Mouse (Mus musculus) kidney, postnatal 0 days (tissue): ENCODE measurements around the gene Ckap4. TPM values are rescaled to one million over a fixed set of nuclear protein-coding genes. Genes with fewer than 3 reads are reported as not detected.
"Not testable (repeated sequence)": the region's sequence is repeated elsewhere in the genome, so short reads cannot be mapped to it uniquely, and the experiment has no call there.

Source experiments
- ATAC-seq: fragments of 200-750 bp; cut with Nextera tagmentation; replicated peaks from 2 replicates; pipeline ENCODE4 v1.8.0; 2017; ENCODE audit warnings: low read depth, moderate number of reproducible peaks, moderate TSS enrichment, moderate library complexity; ENCODE audit not compliant: low FRiP score
- DNase-seq: peaks from one replicate; pipeline ENCODE4 v3.0.0-alpha.2; 2016; ENCODE audit warnings: low spot score
- H3K27ac ChIP-seq: fragments of 300-500 bp; sonication (generic); 2 replicates; pipeline ENCODE4 v1.5.1; 2014; ENCODE audit warnings: mild to moderate bottlenecking
- H3K27me3 ChIP-seq: fragments of 300-500 bp; sonication (generic); 2 replicates; pipeline ENCODE4 v1.6.1; 2014; ENCODE audit warnings: low read length, mixed read lengths; ENCODE audit not compliant: insufficient read depth
- H3K36me3 ChIP-seq: fragments of 300-500 bp; sonication (generic); 2 replicates; pipeline ENCODE4 v1.6.1; 2014; ENCODE audit warnings: low read length, mixed read lengths; ENCODE audit not compliant: insufficient read depth
- H3K4me1 ChIP-seq: fragments of 300-500 bp; sonication (generic); replicated peaks from 2 replicates; pipeline ENCODE4 v1.6.1; 2014; ENCODE audit warnings: antibody characterized with exemption, low read length, mixed read lengths; ENCODE audit not compliant: insufficient read depth
- H3K4me2 ChIP-seq: fragments of 300-500 bp; sonication (generic); 2 replicates; pipeline ENCODE4 v1.6.1; 2014; ENCODE audit warnings: mild to moderate bottlenecking, low read length, moderate library complexity, mixed read lengths
- H3K4me3 ChIP-seq: fragments of 300-500 bp; sonication (generic); replicated peaks from 2 replicates; pipeline ENCODE4 v1.5.1; 2014; ENCODE audit warnings: low read depth, low read length
- H3K9ac ChIP-seq: fragments of 300-500 bp; sonication (generic); 2 replicates; pipeline ENCODE4 v1.6.1; 2014; ENCODE audit warnings: low read depth, low read length
- H3K9me3 ChIP-seq: fragments of 300-500 bp; sonication (generic); replicated peaks from 2 replicates; pipeline ENCODE4 v1.6.1; 2016; ENCODE audit warnings: low read length, inconsistent platforms, mixed read lengths
- CTCF ChIP-seq: IDR thresholded peaks from 2 replicates; pipeline ENCODE4 v1.5.1; 2016; ENCODE audit warnings: antibody characterized with exemption, low read depth, mild to moderate bottlenecking, moderate library complexity
- WGBS: fragments of 180-500 bp; shearing (Covaris S2); extraction: QIAGEN DNeasy Blood & Tissue Kit; methylation state at CpG from one replicate; pipeline ENCODE4 v1.1.7; 2014; 5-methylcytosine and 5-hydroxymethylcytosine counted together
- polyA plus RNA-seq: library from polyadenylated mRNA; unstranded; fragments of >200 nt; fragmentation: Nextera tagmentation; extraction: Ambion mirVana; gene quantifications from 2 replicates; pipeline ENCODE4 v1.2.1, GENCODE M21; 2015

Ckap4 gene
- polyA plus RNA-seq, 1 experiment from 2014 or later, result 77.9 TPM

DNA sequence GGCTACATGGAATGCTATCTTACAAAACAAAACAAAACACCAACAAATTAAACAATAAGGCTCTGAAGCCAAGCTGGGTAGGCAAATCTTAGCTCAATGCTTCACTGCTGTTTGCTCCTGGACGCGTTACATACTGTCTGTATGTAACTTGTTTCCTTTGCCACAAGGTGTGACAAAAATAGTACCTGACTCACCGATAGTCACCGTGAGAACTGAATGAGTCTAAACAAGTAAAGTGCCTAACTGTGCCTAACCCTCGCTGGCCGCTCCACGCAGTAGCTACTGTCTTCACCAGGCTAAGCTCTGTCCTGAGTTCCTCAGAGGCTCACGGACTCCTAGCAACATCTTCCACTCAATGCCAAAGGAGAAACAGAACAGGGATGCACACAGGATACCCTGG lies 3.5 kb downstream of the Ckap4 start:
- Histone ChIP-seq H3K9me3 (no peaks in the 10 kb centered on the region), H3K4me3 (no peak overlapping the region), H3K27me3 (no peaks in the 10 kb centered on the region), H3K27ac (no peak overlapping the region), H3K36me3 (peaks cover 24% of the 10 kb centered on the region), H3K4me1 (peaks cover 10% of the 10 kb centered on the region), H3K4me2 (0 out of 2 replicates have a peak overlapping the region, but pooled peaks have one; percentile 73), H3K9ac (no peak overlapping the region)
- 73% methylated on average over 8 of the region's 8 CpGs for WGBS
- no peak for DNase-seq
- TF ChIP-seq CTCF, result no peak
- ATAC-seq, result no peak

DNA sequence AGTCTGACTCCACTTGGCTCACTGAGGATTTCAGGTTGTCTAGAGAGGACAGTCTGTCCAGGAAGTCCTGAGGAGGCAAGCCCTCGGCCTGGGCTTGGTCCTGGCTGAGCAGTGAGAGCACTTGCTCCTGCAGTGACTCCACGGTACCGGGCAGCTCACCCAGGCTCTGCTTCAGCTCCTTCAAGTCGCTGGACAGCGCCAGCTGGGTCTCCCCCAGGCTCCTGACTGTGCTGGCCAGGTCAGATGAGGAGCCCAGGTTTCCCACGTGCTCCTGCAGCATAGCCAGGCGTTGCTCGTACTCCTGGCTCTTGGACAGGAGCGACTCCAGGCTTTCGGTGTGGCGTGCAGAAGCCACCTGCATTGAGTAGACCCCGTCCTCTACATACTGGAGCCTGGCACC lies 6.2 kb downstream of the Ckap4 start:
- peaks cover 24% of the 10 kb centered on the region for H3K36me3 ChIP-seq
- DNase-seq (no peak), ATAC-seq (no peak)
- no peaks in the 10 kb centered on the region for H3K9me3 ChIP-seq
- peaks cover 10% of the 10 kb centered on the region for H3K4me1 ChIP-seq
- H3K9ac ChIP-seq, result no peak overlapping the region
- no peak for TF ChIP-seq CTCF
- H3K27me3 ChIP-seq, result no peaks in the 10 kb centered on the region
- no peak overlapping the region for H3K27ac ChIP-seq
- H3K4me3 ChIP-seq, result no peak overlapping the region
- WGBS, result 76% methylated on average over 12 of the region's 12 CpGs
- H3K4me2 ChIP-seq, result no peak overlapping the region

DNA sequence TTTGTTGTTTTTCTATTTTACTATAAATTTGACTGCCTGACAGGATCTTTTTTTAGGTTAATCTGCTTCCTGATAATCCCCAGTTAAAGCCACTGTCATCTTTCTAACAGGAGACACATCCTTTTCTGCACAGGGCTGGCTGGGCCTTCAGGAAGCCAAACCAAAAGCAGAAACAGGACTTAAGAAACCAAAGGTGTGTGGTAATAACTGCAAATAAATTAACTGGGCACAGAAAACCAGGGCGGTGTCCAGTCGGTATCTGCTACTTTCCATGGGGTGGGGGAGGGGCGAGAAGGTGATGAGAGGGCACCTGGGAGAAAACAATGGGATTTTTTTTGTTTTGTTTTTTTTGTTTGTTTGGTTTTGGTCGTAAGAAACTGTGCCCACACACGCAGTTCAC lies 6.8 kb downstream of the Ckap4 start:
- Histone ChIP-seq H3K4me3 (no peak overlapping the region), H3K9ac (no peak overlapping the region), H3K4me1 (peaks cover 10% of the 10 kb centered on the region), H3K36me3 (peaks cover 24% of the 10 kb centered on the region), H3K9me3 (no peaks in the 10 kb centered on the region), H3K27me3 (no peaks in the 10 kb centered on the region), H3K27ac (no peak overlapping the region), H3K4me2 (no peak overlapping the region)
- 66% methylated on average over 5 of the region's 5 CpGs for WGBS
- TF ChIP-seq CTCF, result no peak
- DNase-seq, result no peak
- ATAC-seq, result no peak

DNA sequence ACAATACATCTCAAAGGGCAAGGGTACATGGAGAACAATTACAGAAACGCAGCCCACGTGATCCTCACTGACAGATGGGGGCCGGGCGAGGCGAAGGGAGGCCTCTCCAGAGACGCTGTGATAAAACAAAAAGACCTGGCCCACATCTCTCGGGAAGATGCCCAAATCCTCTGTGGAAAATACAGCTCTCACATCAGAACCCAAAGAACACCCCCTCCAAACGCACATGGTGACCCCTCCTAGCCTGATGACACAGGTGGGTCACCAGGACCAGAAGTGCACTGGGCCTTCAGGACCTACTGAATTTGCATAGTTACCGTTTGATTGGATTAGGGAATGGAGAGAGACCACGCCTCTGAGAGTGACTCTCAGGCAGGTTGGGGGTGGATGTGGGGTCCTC lies 7.4 kb downstream of the Ckap4 start:
- no peak for TF ChIP-seq CTCF

DNA sequence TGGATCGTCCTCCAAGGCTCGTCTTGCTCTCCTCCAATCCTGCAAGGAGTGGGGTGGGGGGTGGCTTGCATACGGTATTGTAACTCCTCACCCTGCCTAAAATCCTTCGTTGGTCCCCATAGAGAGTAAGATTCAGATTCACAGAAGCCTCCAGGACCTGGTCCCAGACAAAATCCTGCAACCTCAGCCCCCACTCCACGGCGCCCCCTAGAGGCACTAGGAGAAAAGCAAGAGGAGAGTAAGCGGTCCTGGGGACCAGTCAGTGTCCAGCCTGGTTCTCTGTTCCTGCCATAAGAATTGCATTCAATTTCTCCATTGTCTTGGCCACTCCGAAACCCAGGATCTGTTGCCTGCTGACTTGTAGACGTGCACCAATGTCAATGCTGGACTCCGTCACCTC lies 10.2 kb downstream of the Ckap4 start:
- Histone ChIP-seq H3K4me1 (no peaks in the 10 kb centered on the region), H3K4me2 (no peak overlapping the region), H3K4me3 (no peak overlapping the region), H3K36me3 (peaks cover 24% of the 10 kb centered on the region), H3K27me3 (no peaks in the 10 kb centered on the region), H3K9ac (no peak overlapping the region), H3K27ac (no peak overlapping the region), H3K9me3 (no peaks in the 10 kb centered on the region)
- WGBS, result 57% methylated on average over 10 of the region's 10 CpGs
- DNase-seq (peak; percentile 13), ATAC-seq (no peak)
- TF ChIP-seq CTCF, result peak; percentile 60

More for the DNA sequence above, 7.4 kb downstream of the Ckap4 start:
- Histone ChIP-seq H3K9ac (no peak overlapping the region), H3K4me2 (no peak overlapping the region), H3K36me3 (peaks cover 24% of the 10 kb centered on the region), H3K27ac (no peak overlapping the region), H3K4me1 (peaks cover 4% of the 10 kb centered on the region), H3K27me3 (no peaks in the 10 kb centered on the region), H3K9me3 (no peaks in the 10 kb centered on the region), H3K4me3 (no peak overlapping the region)
- 77% methylated on average over 10 of the region's 10 CpGs for WGBS
- DNase-seq (no peak), ATAC-seq (no peak)

DNA sequence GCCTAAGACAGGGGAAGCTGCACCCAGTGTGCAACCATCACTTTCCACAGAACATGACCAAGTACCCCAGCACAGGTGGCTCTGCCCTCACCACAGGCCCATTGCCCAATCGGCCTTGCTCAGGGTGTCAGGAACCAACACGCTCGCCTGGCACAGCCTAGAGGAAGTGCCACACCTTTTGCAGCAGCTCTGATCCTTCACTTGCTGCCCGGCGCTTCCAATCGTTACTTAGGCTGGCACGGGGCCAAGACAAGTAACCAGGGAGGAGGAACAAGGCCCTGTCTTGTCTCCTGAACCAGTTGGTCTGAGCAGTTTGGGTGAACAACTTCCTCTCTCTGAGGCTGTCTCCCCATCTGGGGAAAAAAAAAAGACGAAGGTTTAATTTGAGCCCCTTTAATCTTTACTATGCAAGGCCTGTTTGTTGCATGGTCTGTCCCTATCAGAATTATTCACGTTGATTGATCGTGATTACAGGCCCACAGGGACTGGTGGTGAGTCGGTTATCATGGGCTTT lies 17.4 kb downstream of the Ckap4 start:
- Histone ChIP-seq H3K36me3 (no peaks in the 10 kb centered on the region), H3K4me1 (no peaks in the 10 kb centered on the region), H3K9ac (no peak overlapping the region), H3K4me3 (no peak overlapping the region), H3K27ac (no peak overlapping the region), H3K9me3 (no peaks in the 10 kb centered on the region), H3K27me3 (no peaks in the 10 kb centered on the region), H3K4me2 (no peak overlapping the region)
- no peak for TF ChIP-seq CTCF
- DNase-seq, result peak; percentile 22
- 48% methylated on average over 11 of the region's 11 CpGs for WGBS
- ATAC-seq, result peak; percentile 34; the same call in 1 of the 2 replicates

DNA sequence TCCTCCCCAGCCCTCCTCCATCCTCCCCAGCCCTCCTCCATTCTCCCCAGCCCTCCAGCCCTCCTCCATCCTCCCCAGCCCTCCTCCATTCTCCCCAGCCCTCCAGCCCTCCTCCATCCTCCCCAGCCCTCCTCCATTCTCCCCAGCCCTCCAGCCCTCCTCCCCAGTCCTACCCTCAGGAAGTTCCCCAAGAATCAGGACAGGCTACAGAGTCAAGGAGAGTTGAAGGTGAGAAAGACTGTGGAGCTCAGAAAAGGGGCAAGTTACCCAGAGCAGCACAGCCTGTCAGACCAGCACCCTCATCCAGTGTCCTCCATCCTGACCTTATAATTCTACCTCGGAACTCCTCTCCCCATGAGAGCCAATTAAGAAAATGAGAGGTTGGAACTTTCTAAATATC lies 17.9 kb downstream of the Ckap4 start:
- not testable (repeated sequence) for H3K27me3 ChIP-seq, DNase-seq, H3K4me3 ChIP-seq, H3K27ac ChIP-seq, H3K36me3 ChIP-seq, H3K4me1 ChIP-seq, H3K4me2 ChIP-seq, H3K9me3 ChIP-seq, H3K9ac ChIP-seq
- peak; percentile 30; the same call in 1 of the 2 replicates for ATAC-seq
- 57% methylated on average over 1 of the region's 1 CpGs for WGBS
